Mouse (Mus musculus): Measurements from ENCODE around the gene Polr2e. TPM values are rescaled to one million over a fixed set of nuclear protein-coding genes. Genes with fewer than 3 reads are reported as not detected.
A peak's percentile ranks its signal among the peaks of the same experiment; 100 is the strongest.
"Not testable (repeated sequence)": the region's sequence is repeated elsewhere in the genome, so short reads cannot be mapped to it uniquely, and the experiment has no call there.

The Polr2e gene
- total RNA-seq, 2 experiments from 2014 or later: 68.6 to 73.5 TPM

- intact Hi-C loops (cut with DNase I): no loop called here
- no peak for DNase-seq
These were observed 4.5 kb upstream of the Polr2e start for GRCm38 (mm10) chr10:80044087-80044486.

GRCm38 (mm10) chr10:80041409-80042060 lies 1.9 kb upstream of the Polr2e start:
- DNase-seq; intact Hi-C loops (cut with DNase I): not testable (repeated sequence)

- peak; percentile 56 to 66 for DNase-seq
- intact Hi-C loops (cut with DNase I): no loop called here
These were observed 2.8 kb downstream of the Polr2e start for GRCm38 (mm10) chr10:80036832-80037231.

- DNase-seq: no peak
- intact Hi-C loops (cut with DNase I): loop anchor here (2.0 kb wide), 1 partner anchor 47 kb away; the partner anchor contains the start of gene Cnn2
These were observed 3.9 kb downstream of the Polr2e start for GRCm38 (mm10) chr10:80035686-80036085.

DNA sequence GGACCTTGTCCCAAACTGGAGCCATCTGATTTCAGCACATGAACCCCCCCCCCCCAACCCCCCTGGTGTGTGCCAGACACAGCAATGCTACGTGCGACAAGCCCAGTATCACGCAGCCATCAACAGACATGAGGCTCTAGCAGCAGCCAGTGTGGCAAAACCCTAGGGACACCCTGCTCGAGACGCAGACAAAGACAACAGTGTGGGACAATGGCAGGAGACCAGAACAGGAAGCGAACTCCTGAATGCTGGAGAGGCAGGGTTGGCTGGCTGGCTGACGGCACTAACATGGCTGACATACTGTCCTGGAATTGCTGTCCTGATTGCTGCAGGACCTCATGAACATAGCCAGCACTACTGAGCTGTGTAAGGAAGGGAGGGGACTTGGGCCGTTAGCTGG lies 4.4 kb downstream of the Polr2e start:
- intact Hi-C loops (cut with DNase I): loop anchor here (2.0 kb wide), 1 partner anchor 46 kb away; the partner anchor contains the start of gene Cnn2
- no peak for DNase-seq

GRCm38 (mm10) chr10:80033511-80034391 lies 5.8 kb downstream of the Polr2e start:
- peak; percentile 47 to 64 for DNase-seq
- intact Hi-C loops (cut with DNase I): loop anchor here (2.0 to 5.0 kb wide), 2 partner anchors 45 to 79 kb away; partner anchors contain the start of gene Cnn2

DNA sequence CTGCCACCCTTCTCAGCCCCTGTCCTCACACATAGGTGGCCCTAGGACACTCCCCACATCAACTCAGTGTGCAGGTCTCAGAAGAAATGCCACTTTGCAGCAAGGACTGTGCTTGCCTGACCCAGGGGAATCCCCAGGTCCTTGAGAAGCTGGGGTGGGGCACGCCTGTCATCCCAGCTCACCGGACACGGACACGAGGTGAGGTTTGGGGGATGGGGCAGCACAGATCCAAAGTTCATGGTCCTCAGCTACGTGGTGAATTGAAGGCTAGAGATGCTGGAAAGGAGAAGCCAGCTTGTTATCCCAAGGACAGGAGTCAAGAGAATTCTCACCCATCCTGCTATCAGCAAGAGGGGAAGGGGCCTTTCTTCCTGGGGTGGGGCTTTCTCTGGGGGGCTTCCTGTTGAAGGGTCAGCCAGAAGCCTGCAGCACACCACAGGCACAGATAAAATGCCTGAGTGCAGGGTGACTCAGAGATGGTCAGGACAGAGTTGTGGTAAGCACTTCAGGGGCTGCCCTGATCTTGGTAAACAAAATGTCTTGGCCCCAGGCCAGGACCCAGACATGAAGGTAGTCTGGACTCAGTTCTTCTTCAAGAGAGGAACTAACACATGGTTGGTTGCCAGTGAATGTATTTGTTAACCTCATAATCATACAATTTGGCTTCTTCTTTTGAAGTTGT lies 6.7 kb downstream of the Polr2e start:
- DNase-seq: peak; percentile 67 to 68
- intact Hi-C loops (cut with DNase I): loop anchor here (5.0 kb wide), 1 partner anchor 79 kb away; no protein-coding TSS in a partner anchor

- intact Hi-C loops (cut with DNase I): loop anchor here (5.0 kb wide), 1 partner anchor 82 kb away; no protein-coding TSS in a partner anchor
- no peak for DNase-seq
These were observed 8.9 kb downstream of the Polr2e start for GRCm38 (mm10) chr10:80030736-80031135.

DNA sequence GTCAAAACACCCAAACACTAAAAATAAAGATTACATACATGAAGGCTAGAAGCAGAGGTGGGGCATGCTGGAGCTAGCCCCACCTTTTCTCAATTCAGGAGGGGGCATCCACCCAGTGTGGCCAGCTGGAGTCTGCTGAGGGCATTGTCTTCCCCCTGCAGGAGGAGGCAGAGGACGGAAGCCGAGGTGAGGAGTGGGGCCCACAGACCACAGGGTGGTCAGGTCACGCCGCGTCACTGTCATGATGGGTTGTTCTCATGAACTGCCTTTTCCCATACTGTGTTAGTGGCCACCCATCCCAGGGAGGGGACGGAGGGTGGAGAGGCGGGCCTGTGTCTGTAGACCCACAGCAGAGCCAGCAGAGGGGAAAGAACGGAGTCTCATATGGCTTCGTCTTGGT lies 9.4 kb downstream of the Polr2e start:
- intact Hi-C loops (cut with DNase I): loop anchor here (5.0 kb wide), 1 partner anchor 82 kb away; no protein-coding TSS in a partner anchor

DNA sequence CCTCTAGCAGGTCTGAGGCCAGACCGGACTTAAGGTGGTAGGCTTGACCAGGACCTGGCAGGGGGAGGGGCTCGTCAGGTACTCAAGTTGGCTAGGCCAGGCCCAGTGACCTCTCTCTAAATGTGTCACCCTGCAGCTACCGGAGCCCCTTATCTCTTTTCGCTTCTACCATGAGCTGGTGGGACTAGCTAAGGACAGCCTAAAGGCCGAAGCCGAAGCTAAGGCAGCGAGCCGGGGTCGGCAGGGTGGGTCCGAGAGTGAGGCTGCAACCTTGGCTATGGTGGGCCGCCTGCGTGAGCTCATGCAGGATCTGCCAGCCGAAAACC lies 11.1 kb downstream of the Polr2e start:
- no peak for DNase-seq
- intact Hi-C loops (cut with DNase I): no loop called here

More for the DNA sequence above, 9.4 kb downstream of the Polr2e start:
- DNase-seq: no peak

GRCm38 (mm10) chr10:80027681-80028520 lies 11.7 kb downstream of the Polr2e start:
- no peak for DNase-seq
- intact Hi-C loops (cut with DNase I): no loop called here

- intact Hi-C loops (cut with DNase I): no loop called here
- DNase-seq: no peak
These were observed 13.7 kb downstream of the Polr2e start for GRCm38 (mm10) chr10:80025889-80026288.

- no peak for DNase-seq
- intact Hi-C loops (cut with DNase I): no loop called here
These were observed 14.1 kb downstream of the Polr2e start for GRCm38 (mm10) chr10:80025463-80025862.

DNA sequence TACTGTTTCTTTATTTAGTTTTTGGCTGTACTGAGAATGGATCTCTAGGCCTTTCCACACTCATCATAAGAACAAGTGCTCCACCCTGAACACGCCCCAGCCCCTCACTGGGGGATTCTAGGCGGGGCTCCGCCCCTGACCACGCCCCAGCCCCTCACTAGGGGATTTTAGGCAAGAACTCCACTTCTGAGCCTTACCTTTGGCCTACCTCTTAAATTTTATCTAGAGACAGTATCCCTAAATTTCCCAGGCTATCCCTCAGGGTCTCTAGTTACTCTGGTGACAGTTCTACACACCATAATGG lies 14.6 kb downstream of the Polr2e start:
- no peak for DNase-seq
- intact Hi-C loops (cut with DNase I): no loop called here

DNA sequence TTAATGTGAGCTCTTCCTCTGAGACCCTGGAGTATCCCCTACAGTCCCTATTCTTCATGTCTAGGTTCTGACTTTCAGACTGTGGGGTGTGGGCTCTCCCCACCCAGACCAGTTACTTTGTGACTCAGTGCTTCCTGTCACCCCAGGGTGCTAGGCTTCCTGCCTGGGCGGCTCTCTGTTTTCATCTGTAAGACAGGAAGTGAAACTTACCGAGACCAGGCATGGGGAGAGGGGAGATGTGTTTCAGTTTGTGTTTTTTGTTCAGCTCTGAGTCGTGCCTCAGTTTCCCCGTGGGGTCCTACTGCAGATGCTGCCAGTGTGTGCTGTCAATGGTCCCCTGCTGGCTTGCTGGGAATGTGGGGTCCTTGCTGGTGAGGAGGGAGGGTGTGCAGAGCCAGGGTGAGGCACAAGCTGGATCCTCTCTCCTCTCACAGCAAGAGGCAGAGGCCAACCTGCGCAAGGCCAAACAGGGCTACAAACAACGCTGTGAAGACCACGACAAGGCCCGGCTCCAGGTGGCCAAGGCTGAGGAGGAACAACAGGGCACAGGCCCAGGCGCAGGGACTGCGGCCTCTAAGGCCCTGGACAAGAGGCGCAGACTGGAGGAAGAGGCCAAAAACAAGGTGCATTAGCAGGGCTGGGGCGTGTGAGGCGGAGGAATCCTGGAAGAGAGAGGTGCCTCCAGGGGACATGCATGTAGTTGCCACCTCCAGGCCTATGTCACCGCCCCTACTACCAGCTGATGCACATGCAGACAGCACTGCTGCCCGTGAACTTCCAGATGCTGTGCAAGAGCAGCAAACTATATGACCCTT lies 15.2 kb downstream of the Polr2e start:
- no peak for DNase-seq

GRCm38 (mm10) chr10:80023758-80024157 lies 15.8 kb downstream of the Polr2e start:
- intact Hi-C loops (cut with DNase I): no loop called here
- no peak for DNase-seq

More for the DNA sequence above, 15.2 kb downstream of the Polr2e start:
- intact Hi-C loops (cut with DNase I): no loop called here

GRCm38 (mm10) chr10:80022806-80023205 lies 16.8 kb downstream of the Polr2e start:
- no peak for DNase-seq
- intact Hi-C loops (cut with DNase I): no loop called here

GRCm38 (mm10) chr10:80022164-80022563 lies 17.4 kb downstream of the Polr2e start:
- DNase-seq: no peak
- intact Hi-C loops (cut with DNase I): no loop called here

- intact Hi-C loops (cut with DNase I): no loop called here
- DNase-seq: no peak
These were observed 18.3 kb downstream of the Polr2e start for GRCm38 (mm10) chr10:80021320-80021641.

Data from heart, postnatal 14 days (tissue).